Mouse (Mus musculus): Measurements from ENCODE around the gene Pnmal2.

The Pnmal2 gene

DNA sequence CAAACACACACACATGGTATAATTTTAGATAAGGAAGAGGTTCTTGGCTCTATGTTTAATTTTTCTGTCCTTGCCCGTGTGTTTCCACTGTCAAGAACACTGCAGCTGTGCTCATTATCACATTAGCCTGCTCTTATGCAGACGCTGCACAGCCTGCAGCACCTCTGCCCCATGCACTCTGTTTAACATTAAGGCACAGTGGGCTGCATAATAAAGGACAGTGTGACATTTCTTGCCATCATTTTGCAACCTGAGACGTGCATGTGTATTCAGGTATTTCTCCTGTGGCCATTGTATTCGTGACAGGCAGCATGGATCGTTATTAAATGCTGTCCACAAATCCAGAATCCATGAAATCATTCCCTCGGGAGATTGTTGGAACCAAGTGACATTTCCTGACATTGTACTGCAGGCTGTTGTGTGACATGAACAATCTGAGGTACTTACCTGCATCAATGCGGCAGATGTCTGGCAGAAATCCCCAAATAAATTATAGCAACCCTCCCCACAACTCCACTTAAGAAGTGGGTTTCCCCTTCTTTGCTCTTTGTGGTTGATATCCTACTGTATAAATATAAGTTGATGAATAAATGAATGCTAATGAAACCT lies 43.2 kb downstream of the Pnmal2 start:
- no peak for DNase-seq

DNA sequence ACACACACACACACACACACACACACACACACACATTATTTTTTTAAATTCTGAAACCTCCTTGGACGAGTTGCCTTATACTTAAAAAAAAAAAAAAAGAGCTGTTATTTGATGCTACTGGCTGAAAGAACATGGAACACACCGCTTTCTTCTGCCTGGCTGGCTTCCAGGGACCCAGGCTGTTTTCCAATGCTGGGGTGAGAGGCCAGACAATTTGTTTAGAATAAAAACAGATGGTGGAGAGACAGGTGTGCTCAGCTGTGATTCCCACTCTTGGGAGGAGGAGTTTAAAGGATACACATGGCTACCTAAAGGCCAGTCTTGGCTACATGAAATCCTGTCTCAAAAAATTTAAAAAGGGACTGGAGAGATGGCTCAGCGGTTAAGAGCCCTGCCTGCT lies 43.9 kb downstream of the Pnmal2 start:
- DNase-seq: no peak

GRCm38 (mm10) chr7:16990006-16990744 lies 45.7 kb downstream of the Pnmal2 start:
- no peak for DNase-seq

GRCm38 (mm10) chr7:16991681-16992450 lies 47.4 kb downstream of the Pnmal2 start:
- DNase-seq: no peak

- DNase-seq: no peak
Measured at GRCm38 (mm10) chr7:16992451-16992807, 47.9 kb downstream of the Pnmal2 start, which contains the start of gene Ccdc8. Ccdc8 (plus strand) TSS chr7:16992708.

- DNase-seq: peak; percentile 57
Measured at GRCm38 (mm10) chr7:16993651-16994399, 49.3 kb downstream of the Pnmal2 start.

DNA sequence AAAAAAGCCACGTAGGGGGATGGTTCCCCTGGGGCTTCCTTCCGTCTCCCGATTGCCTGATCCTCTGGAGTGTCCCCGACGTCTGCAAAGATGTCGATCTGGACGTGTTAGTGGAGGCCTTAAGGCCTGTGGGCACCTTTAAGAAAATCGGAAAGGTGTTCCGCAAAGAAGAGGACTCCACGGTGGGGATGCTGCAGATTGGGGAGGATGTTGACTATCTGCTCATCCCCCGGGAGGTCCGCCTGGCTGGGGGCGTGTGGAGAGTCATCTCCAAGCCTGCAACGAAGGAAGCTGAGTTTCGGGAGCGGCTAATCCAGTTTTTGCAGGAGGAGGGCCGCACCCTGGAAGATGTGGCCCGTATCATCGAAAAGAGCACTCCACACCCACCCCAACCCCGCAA lies 49.9 kb downstream of the Pnmal2 start:
- no peak for DNase-seq

GRCm38 (mm10) chr7:16995345-16995744 lies 50.9 kb downstream of the Pnmal2 start:
- DNase-seq: no peak

Measured in kidney, adult 9 months (tissue).